Mouse (Mus musculus): Measurements from ENCODE around the gene Serpinf2.

Serpinf2 gene

GRCm38 (mm10) chr11:75439363-75439762, at the start of gene Serpinf2:
Gene Serpinf2, minus strand, starts transcription at chr11:75439591.
- in situ Hi-C loops (cut with MboI; ENCODE audit: low pct_unique_long_range_greater_than_20kb in 1 of 2, low sequenced_read_pairs in 2 of 2, unreplicated experiment in 1 of 2): no loop called here

DNA sequence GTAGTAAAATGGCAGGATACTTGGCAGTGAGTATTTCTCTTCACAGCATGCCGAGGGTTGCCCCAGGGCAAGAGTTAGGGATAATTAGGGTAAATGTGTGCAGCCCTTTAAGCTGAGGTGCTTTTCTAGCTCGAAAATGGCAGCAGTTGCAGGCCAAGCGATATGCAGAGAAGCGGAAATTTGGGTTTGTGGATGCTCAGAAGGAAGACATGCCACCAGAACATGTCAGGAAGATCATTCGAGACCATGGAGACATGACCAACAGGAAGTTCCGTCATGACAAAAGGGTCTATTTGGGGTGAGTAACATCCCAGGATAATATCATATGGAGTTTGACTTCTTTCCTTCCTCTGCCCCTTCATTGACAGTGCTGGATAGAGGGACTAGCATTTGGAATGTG, 48.1 kb upstream of the Serpinf2 start:
- in situ Hi-C loops (cut with MboI; ENCODE audit: low pct_unique_long_range_greater_than_20kb in 1 of 2, low sequenced_read_pairs in 2 of 2, unreplicated experiment in 1 of 2): loop anchor here in 1 of 2 experiments (25.0 kb wide), 1 partner anchor 825 kb away; no protein-coding TSS in a partner anchor

GRCm38 (mm10) chr11:75486601-75487285, 47.4 kb upstream of the Serpinf2 start, which contains the start of gene Prpf8:
Gene Prpf8, plus strand, starts transcription at chr11:75486816.
- in situ Hi-C loops (cut with MboI; ENCODE audit: low pct_unique_long_range_greater_than_20kb in 1 of 2, low sequenced_read_pairs in 2 of 2, unreplicated experiment in 1 of 2): loop anchor here in 1 of 2 experiments (25.0 kb wide), 1 partner anchor 824 kb away; no protein-coding TSS in a partner anchor

GRCm38 (mm10) chr11:75486192-75486591, 46.8 kb upstream of the Serpinf2 start:
- in situ Hi-C loops (cut with MboI; ENCODE audit: low pct_unique_long_range_greater_than_20kb in 1 of 2, low sequenced_read_pairs in 2 of 2, unreplicated experiment in 1 of 2): loop anchor here in 1 of 2 experiments (25.0 kb wide), 1 partner anchor 824 kb away; no protein-coding TSS in a partner anchor

DNA sequence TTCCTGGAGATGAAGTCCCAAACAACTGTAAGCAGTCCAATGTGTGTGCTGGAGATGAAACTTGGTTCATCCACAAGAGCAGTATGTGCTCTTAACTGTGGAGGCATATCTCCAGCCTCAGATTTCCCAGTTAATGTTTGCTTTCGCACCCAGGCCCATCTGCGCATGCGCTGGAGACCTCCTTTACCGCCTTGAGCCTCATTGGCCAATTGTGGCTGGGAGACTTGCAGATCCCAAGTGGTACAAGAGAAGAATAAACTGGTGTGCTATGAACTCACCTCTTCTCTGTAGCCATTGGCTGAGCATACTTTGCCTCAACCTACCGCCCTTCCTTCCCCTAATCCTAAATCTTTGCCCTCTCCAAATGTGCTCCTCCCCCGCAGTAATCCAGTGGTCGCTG, 34.0 kb upstream of the Serpinf2 start:
- in situ Hi-C loops (cut with MboI; ENCODE audit: low pct_unique_long_range_greater_than_20kb in 1 of 2, low sequenced_read_pairs in 2 of 2, unreplicated experiment in 1 of 2): no loop called here

GRCm38 (mm10) chr11:75472469-75473081, 33.2 kb upstream of the Serpinf2 start:
- in situ Hi-C loops (cut with MboI; ENCODE audit: low pct_unique_long_range_greater_than_20kb in 1 of 2, low sequenced_read_pairs in 2 of 2, unreplicated experiment in 1 of 2): no loop called here

- in situ Hi-C loops (cut with MboI; ENCODE audit: low pct_unique_long_range_greater_than_20kb in 1 of 2, low sequenced_read_pairs in 2 of 2, unreplicated experiment in 1 of 2): no loop called here
These were observed 31.3 kb upstream of the Serpinf2 start for GRCm38 (mm10) chr11:75470675-75471074.

GRCm38 (mm10) chr11:75469261-75469660, 29.9 kb upstream of the Serpinf2 start:
- in situ Hi-C loops (cut with MboI; ENCODE audit: low pct_unique_long_range_greater_than_20kb in 1 of 2, low sequenced_read_pairs in 2 of 2, unreplicated experiment in 1 of 2): no loop called here

DNA sequence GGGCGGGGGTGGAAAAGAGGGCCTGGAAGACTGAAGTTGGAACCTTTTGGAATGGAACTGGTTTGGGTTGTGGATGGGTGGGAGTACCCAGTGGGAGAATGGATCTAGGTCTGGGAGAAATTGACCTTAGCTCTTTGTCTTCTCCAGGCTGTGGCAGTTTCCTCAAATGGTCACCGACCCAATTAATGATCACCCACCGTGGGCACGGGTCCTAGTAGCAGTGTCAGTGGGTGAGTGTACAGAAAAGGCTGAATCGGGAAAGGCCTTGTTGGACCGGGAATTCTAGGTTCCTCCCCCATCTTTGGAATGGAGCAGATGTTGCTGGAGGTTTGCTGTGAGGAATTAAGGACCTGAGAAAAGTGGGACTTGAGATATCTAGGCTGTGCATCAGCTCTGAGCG, 29.0 kb upstream of the Serpinf2 start:
- in situ Hi-C loops (cut with MboI; ENCODE audit: low pct_unique_long_range_greater_than_20kb in 1 of 2, low sequenced_read_pairs in 2 of 2, unreplicated experiment in 1 of 2): no loop called here

DNA sequence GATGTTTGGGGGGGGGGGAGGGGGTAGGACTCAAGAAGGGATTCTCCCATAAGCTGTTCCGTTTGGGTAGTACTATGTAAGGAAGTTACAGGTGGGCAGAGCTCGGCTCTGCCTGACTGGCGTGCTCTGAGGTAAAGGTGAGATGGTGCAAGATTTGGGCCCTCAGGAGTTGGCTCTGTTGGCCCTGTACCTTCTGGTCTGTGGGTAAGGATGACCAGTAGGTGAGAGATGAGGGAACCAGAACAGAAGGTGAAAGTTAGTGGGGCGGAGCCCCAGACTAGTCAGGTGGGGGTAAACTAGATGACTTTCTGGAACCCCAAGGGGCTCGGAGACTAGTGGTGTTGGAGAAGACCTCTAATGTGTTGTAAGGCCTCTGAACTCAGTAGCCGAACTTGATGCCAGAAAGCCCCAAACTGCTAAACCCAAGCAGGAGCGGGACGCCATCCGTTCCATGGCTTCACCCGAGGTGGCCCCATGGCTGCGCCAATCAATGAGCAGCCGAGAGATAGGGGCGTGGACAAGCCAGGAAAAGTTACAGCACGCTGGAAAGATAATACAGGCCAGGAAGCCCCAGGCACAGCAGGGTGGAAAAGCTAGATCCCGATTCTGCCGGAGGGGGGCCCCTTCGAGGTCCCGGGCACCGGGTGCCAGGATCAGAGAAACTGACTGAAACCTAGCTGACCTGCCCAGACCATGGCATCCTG, 28.3 kb upstream of the Serpinf2 start:
- in situ Hi-C loops (cut with MboI; ENCODE audit: low pct_unique_long_range_greater_than_20kb in 1 of 2, low sequenced_read_pairs in 2 of 2, unreplicated experiment in 1 of 2): no loop called here

DNA sequence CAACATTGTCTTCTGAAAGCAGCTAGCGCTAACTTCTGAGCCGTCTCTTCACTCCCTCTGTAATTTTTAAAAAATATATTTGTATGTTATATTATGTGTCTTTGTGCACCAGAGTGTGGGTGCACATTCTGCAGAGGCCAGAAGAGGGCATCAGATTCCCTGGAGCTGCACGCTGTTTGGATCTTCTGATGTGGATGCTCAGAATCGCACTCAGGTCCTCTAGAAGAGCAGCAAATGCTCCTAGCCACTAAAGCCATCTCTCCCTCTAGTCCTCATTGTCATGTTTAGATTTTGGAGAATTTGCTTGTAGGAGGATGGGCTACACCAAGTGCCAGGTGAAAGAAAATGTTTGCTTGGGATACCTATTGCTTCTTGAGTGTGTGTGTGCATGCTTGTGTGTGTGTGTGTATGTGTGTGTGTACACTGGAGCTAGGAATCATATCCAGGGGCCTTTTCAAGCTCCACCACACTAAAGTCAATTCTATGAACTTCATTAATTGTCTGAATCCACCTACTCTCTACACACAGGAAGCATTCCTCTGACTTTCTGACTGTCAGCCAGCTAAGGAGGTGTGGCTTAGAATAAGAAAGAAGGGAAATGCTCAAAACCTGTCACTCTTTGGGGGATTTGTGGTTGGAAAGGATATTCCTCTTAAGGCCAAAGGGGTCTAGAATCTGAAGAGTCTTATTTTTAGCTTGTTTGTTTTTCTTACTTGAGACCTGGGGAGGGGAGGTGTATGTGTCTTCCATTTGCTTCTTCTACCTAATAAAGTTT, 27.5 kb upstream of the Serpinf2 start:
- in situ Hi-C loops (cut with MboI; ENCODE audit: low pct_unique_long_range_greater_than_20kb in 1 of 2, low sequenced_read_pairs in 2 of 2, unreplicated experiment in 1 of 2): no loop called here

- in situ Hi-C loops (cut with MboI; ENCODE audit: low pct_unique_long_range_greater_than_20kb in 1 of 2, low sequenced_read_pairs in 2 of 2, unreplicated experiment in 1 of 2): no loop called here
These were observed 25.7 kb upstream of the Serpinf2 start for GRCm38 (mm10) chr11:75465051-75465450.

DNA sequence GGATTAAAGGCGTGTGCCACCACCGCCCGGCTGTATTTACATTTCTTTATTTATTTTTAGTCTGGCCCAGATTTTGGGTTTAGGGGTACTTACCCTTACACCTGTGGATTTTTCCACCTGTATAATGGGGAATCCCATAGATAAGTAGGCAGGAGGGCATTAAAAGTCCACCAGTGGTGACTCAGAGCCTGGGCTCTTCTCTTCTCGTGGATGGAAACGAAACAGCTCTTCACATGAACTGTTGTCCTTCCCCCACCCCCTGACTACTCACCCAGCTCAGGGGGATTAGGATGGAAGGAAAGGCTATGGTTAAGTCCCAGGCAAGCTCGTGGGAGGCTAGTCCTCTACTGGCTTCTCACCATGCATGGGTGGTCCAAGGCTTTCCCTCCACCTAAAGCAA, 25.0 kb upstream of the Serpinf2 start:
- in situ Hi-C loops (cut with MboI; ENCODE audit: low pct_unique_long_range_greater_than_20kb in 1 of 2, low sequenced_read_pairs in 2 of 2, unreplicated experiment in 1 of 2): no loop called here

GRCm38 (mm10) chr11:75463624-75464023, 24.2 kb upstream of the Serpinf2 start:
- in situ Hi-C loops (cut with MboI; ENCODE audit: low pct_unique_long_range_greater_than_20kb in 1 of 2, low sequenced_read_pairs in 2 of 2, unreplicated experiment in 1 of 2): no loop called here

DNA sequence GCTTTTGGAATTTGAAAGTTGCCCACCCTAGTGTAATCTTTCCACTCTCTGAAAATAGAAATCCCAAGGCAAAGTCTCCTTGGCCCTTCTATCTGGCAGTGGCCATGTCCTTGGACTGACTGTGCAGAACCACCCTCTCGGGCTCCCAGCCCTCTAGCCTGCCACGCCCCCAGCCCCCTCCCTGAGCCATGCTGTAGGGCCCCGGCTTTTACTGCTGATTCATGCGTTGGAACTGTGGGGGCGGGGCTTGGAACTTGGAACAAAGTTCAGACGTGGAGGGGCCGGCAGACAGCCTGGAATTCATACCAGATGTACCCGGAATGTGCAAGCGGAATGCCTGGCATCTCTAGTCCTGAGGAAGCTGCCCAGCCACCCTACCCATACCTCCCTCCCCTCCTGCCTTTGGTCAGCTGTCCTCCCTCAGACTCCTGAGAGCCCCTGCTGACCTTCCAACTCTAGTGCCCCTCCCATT, 23.5 kb upstream of the Serpinf2 start:
- in situ Hi-C loops (cut with MboI; ENCODE audit: low pct_unique_long_range_greater_than_20kb in 1 of 2, low sequenced_read_pairs in 2 of 2, unreplicated experiment in 1 of 2): no loop called here

DNA sequence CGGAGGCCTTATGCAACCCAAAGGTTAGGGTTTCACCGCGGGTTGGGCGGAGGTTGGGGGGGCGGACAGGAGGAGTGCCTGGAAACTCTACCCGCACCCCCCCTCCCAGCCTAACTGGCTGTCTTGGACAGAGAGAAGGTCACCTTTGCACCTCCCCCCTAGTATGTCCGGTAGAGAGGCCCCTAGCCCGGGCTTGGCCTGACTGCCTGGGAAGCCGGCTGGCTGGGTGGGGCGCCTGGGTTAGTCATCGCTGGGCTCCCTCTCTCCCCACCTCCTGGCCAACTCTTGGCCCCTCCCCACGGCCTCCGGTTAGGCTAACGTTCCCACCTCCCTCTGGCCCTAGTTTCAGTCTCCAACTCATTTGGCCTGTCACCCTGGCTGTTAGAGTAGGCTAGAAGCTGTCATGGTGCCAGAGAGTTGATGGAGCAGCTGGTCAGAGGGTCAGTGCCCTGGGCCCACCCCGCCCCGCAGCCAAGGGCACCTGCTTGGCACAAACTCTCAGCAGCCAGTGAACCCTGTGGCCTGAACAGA, 22.9 kb upstream of the Serpinf2 start:
- in situ Hi-C loops (cut with MboI; ENCODE audit: low pct_unique_long_range_greater_than_20kb in 1 of 2, low sequenced_read_pairs in 2 of 2, unreplicated experiment in 1 of 2): no loop called here

DNA sequence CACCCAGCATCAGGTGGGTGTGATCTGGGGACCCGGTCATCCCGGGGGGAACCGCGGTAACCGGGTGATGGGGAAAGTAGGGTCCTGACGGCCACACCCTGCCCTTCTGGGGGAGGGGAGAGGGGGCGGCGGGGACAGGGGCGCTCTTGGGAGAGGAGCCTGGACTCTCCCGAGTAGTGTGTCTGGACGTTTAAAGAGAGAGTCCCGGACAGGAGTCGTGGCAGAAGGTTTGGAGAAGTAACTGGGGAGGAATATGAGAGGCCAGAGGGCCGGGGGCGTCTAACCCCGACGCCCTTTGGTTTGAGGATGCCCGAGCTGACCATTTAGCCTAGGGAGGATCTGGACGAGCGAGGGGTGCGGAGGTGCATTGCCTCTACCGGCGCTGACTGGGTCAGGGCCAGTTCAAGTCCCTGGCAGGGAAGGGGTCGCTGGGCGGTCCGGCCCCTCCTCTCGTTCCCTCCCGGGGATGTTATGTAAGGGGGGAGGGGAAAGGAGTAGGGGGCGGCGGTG, 22.4 kb upstream of the Serpinf2 start:
- in situ Hi-C loops (cut with MboI; ENCODE audit: low pct_unique_long_range_greater_than_20kb in 1 of 2, low sequenced_read_pairs in 2 of 2, unreplicated experiment in 1 of 2): no loop called here

Data from mouse embryonic stem cell (cell line).